Mouse (Mus musculus) skeletal muscle tissue, adult 2 months (tissue): ENCODE results near the gene Cspg4.

ENCODE experiments used
- DNase-seq: peaks from one replicate; pipeline ENCODE4 v3.0.0-alpha.2; 2012; ENCODE audit warnings: low read depth, low spot score

Cspg4 gene

DNA sequence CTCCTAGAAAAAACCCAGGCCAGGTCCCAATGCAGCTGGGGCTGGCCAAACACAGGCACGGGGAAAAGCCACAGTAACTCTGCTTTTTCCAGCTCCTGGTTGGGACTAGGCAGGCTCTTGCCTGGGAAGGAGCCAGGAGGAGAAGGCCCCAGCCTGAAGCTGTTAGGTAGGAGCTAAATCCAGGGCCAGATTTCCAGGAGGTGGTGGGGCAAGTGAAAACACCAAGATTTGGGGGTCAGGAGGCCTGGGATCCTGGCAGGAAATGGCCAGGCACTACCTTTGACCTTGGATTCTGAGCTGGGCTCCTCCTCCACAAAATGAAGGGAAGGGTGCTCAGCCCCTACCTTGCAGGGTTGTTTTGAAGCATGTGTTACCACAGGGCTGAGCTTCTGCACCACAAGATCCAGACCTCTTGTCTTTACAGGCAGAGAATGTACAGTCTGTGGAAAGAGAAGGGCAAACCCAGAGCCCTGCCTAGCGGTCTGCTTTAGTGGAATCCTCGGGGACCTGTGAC lies 560 bp upstream of the Cspg4 start, which contains the start of gene Odf3l1:
Gene Odf3l1, minus strand, starts transcription at position 464 of the 514 bp plus-strand sequence.
- DNase-seq = no peak

DNA sequence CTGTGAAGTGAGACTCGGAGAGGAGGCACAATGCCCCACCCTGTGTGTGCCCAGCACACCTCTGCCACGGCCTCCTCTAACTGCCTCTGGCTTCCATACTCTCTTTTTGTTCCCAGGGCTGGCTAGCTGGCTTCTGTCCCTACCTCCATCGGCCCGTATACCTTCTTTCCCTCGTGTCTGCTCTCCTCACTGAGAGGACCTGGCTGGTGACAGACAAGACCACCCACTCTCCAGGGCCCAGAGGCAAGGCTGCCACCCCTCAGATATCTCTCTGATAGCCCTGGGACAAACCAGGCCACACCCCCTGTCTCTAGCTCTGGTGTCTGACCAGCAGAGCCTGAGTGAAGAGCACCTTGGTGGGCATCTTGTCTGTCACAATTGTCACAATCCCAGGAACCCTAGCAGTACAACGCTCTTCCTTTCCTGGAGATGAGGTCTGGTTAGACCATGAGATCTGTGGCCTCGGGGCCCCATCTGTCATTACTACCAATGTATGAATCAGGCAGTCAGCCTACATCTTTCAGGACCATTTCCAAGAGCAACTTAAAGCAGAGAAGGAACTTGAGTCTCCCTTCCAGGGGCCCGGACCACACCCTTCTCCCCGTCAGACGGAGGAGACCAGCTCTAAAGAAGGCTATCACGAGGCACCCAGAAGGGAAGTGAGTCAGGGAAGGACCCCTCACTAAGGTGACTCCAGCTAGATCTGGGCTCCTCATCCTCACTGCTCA lies 1.0 kb downstream of the Cspg4 start:
- DNase-seq = no peak

DNA sequence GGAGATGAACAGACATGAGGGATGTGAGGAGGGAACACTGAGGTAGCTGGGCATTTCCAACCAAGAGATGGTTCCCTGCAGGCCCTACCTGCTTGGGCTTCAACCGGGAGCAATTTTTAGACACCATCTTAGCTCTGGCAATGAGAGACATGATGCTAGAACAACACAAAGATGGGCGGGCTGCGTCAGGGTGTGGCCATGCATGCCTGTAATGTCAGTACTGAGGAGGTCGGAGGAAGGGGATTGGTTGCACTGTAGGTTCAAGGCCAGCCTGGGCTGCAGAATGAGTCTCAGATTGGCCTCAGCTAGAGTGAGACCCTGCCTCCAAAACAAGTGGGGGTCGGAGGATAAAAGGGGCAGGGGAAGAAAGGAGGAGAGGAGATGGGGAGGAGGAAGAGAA lies 1.6 kb downstream of the Cspg4 start:
- no peak for DNase-seq

DNA sequence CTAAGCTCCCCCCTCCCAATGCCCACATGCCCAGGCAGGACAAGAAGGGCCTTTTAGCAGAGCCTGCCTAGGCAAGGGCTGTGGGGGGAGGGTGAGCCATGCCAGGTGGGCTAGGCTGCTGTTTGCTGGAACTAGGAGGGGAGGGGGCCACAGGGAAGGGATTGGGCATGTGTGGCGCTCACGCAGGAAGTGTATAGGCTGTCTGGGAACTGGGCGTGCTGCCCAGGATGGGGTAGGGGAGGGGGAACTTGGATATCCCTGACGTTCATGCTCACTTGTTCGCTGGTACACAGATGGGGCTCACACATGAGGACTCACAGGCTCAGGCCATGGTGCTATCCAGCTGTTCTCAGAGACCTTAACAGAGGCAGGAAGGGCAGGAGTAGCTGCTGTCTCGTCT lies 3.5 kb downstream of the Cspg4 start:
- no peak for DNase-seq

DNA sequence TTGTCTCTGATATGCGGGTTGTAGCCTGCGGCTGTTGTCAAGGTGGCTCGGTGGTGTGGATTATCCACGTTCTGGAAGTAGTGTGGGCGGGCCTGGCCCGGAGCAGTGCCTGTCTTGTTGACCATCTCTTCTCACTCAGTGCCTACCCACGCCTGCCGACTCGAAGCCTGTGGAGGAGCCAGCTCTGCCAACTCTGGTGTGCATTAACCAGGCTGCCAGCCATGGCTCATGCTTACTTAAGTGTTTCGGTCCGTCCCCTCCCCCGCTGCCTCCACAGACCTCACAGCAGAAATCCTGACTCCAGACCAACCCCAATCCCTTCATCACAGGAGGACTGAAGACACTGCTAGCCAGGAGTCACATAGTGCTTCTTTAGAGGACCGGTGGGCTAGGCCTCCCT lies 4.7 kb downstream of the Cspg4 start:
- DNase-seq = no peak

DNA sequence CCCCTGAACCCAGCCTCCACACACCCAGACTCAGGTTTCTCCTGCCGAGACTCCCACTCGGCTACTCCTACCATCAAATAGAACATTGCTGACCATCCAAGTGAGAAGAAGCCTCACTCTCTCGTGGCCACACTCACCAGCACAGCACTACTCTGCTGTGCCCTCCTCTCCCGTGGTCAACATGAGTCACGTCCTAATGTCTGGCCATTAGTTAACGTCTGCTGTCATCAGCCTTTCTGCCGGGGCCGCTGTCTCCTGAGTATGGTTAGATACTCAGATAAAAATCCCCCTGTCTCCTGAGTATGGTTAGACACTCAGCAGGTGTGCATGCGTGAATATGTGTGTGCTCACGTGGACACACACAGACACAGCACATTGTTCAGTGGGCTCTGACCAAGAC lies 5.9 kb downstream of the Cspg4 start:
- DNase-seq = no peak

DNA sequence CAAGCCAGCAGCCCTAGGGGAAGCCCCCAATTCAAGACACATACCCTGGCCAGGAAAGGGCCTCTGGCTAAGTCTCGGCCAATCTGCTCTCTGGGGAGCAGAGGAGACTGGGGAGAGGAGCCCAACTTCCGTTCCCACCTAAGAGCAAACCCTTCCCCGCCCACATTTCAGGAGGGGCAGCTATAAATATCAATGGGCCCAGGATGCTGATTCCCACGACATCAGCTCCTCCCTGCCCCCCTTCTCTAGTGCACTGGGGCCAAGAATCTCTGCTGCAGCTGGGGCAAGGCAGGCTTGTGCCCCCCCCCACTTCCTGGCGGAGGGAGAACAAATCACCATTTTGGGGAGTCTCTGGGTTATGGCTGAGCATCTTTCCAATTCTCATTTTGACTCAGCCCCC lies 6.4 kb downstream of the Cspg4 start:
- peak; percentile 62 for DNase-seq

DNA sequence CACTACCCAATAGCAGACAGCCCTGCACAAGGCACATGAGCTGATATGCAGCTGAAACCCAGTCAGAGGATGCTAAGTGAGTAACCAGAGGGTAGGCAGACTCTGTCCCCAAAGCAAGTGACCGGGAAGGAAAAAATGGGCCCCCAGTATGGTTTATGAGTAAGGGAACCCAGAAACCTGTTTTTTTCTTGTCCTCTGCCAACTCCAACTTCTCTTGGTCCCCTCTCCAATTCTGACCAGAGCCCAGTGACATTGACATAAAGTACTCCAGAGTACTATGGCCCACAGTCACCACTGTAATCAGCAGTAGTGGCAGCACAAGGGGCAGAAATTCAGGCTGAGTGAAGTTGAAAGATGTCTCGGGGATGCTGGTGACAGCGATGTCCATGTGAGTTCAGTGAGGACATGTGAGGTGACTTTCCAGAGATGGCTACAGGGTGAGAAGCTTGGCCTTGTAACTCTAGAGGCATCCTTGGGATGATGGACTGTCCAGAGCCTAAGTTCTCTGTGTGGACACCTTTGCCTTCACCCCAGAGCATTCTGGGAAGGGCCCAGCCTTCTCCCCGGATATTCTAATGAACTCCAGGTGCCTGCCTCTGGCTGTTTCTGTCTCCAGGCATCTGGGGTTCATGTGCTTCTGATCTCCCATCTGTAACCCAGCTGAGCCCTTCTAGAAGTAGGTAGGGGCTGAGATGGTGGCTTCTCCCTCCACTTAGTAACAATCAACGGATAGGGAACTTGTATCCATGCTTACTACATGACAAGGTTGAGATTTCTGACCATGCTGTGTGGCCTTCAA lies 7.5 kb downstream of the Cspg4 start:
- no peak for DNase-seq

DNA sequence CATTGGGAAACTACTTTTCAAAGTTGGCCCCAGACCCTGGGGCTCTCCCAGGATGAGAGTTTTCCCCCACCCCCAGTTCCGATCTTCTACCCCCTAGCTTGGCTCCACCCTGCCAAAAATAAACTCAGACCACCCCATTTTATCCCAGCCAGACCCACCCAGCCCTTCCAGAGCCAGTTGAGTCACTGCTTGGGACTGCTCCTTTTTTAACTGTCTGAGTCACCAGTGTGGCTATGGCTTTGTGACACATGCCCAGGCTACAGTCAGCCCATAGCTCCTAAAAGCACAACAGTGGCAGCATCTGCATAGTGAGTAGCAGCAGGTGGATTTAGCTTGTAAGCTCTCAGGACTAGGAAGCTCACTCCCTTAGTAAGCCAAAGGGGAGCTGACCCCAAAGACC lies 8.3 kb downstream of the Cspg4 start:
- DNase-seq = no peak

DNA sequence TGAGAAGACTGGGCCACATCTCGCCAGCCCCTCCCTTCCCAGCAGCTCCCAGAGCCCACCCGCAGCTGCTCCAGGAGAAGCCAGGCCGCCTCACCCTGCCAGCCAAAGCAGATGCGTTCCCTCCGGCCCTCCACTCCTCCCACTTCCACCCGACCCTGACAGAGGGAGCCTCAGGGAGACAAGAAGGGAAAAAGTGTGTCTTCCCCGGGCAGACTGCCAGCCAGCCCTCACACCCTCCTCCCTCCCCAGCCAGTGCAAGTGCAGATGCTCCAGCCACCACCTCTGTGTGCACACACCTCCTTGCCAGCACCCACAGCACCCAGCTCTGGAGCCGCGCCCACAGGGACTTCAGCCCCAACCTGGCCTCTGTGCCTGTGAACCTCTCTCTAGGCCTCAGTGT lies 12.0 kb downstream of the Cspg4 start:
- DNase-seq = peak; percentile 72

DNA sequence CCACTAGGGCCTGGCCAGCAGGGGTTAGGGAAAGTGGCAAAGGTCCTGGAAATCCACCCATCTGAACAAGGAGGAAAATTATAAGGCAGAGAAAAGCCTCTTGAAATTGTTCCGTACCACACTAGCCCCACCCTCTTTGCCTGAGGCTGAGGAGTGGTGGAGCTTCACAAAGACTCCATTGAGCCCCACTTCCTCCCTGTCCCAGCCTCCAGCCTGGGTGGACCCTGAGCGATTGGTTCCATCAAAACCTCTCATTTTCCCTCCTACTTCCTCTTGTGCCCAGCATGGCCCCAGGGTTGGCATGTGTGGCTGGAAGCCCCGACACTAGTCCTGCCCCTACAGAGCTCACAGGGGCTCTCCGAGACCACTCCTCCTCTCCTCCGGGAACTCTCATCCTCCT lies 12.5 kb downstream of the Cspg4 start:
- DNase-seq = no peak

DNA sequence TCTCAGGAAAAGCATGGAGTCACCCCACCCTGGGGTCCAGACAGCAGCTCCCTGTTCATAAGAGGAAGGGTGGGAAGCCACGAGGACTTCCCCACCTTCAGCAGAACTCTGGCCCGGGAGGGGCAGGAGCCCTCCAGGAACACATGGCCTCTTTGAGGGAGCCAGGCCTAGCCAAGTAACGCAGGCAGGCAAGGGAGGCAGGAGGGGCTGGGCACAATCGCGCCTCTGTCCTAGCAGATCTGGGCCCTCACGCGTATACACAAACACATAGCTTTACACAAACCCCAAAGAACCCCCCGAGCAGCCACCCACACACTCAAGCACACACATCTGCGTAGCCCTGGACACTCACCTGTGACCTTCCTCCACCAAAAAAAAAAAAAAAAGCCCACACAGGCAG lies 16.0 kb downstream of the Cspg4 start:
- DNase-seq = no peak

DNA sequence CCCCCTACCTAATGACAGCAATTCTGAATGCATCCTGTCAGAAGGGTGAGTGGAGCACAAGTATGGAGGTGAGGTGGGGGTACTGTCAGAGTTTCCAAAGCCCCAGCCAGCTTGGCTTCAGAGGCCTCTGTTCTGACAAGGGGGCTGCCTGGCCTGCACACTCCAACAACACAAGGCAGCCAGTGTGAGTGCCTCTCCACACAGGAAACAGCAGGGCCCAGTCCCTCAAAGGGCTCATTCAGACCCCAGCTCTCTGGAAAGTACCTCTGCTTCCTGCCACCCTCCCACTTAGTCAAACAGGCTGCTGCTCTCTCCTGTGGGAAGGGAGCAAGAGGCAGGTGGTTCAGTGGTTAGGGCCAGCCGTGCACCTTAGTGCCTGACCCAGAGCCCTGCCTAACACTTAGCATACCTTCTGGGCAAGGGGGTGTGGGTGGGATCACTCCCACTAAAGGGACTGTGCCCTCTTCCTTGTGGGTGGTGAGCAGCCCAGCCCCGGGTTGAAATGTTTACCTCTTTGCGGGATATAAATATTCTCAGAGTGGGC lies 16.8 kb downstream of the Cspg4 start:
- DNase-seq = no peak

DNA sequence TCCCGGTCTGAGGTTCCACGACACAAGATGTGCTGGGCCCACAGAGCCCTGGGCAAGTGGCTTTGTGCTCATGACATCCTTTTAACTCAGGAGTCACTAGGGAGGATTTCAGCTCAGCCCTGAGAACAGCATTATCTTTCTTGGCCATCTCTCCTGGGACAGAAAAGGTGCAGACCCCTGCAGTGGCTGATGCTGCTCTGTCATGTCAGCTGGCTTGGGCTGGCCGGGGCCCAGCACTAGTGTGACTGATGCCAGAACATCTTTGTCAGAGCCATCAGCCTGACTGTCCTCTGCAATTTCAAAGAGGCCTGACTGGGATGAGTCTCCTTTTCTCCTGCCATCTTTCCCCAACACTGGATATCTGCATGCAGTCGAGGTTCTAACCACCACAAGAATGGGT lies 17.4 kb downstream of the Cspg4 start:
- no peak for DNase-seq

DNA sequence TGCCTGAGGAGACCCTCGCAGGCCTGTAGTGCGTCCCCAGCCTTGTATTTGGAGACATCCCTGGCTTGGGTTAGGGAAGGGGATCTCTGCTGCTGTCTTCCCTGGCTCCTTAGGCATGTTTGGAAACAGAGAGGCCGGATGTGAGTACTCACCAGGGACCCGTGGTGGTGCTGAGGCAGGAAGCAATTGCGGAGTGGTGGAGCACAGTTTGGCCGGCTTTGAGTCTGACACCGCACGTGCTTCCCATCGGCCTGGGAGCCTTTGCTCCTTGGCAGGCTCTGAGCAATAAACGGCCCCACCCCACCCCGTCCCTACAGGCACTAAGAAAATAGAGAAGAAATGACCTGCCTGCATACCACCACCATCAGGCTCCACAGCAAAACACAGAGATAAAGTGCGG lies 18.0 kb downstream of the Cspg4 start:
- DNase-seq = peak; percentile 77

DNA sequence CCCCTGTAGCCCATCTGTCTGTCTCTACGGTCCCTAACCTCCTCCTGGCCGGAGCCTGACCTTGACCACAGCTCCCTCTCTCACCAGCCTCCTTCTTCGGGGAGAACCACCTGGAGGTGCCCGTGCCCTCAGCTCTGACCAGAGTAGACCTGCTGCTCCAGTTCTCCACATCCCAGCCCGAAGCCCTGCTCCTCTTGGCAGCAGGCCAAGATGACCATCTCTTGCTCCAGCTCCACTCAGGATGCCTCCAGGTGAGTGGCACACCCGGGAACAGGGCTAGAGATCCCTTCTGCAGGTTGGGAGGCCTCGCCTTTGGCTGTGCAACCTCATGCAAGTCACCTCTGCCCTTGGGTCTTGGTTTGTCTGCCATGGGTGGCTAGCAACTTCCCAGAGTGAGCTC lies 18.6 kb downstream of the Cspg4 start:
- no peak for DNase-seq

DNA sequence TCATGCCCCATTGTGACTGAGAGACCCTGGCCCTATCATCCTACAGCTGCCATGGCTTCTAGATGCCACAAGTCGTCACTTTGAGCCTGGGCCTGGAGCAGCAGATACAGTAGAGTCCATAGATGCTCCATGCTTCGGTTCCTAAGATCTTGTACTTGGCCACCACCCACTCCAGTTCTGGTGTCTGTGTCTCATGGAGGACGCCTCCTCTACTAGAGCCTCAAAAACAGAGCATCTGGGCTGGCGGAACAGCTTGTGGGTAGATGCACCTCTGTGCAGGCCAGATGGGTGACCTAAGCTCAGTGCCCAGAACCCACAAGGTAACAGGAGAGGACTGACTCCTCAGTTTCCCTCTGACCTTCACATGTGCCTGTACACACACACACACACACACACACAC lies 19.5 kb downstream of the Cspg4 start:
- DNase-seq = no peak

DNA sequence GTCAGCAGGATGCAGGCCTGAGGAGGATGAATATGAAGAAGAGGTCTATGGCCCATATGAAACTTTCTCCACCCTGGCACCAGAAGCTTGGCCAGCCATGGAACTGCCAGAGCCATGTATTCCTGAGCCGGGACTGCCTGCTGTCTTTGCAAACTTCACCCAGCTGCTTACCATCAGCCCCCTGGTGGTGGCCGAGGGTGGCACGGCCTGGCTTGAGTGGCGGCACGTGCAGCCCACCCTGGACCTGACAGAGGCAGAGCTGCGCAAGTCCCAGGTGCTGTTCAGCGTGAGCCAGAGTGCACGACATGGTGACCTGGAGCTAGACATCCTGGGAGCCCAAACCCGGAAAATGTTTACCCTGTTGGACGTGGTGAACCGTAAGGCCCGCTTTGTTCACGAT lies 21.3 kb downstream of the Cspg4 start:
- no peak for DNase-seq

DNA sequence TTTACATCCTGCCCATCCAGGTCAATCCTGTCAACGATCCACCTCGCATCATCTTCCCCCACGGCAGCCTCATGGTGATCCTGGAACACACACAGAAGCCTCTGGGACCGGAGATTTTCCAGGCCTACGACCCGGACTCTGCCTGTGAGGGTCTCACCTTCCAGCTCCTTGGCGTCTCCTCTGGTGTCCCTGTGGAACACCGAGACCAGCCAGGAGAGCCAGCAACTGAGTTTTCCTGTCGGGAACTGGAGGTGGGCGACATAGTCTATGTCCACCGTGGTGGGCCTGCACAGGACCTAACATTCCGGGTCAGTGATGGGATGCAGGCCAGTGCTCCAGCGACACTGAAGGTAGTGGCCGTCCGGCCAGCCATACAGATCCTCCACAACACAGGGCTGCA lies 21.8 kb downstream of the Cspg4 start:
- no peak for DNase-seq

DNA sequence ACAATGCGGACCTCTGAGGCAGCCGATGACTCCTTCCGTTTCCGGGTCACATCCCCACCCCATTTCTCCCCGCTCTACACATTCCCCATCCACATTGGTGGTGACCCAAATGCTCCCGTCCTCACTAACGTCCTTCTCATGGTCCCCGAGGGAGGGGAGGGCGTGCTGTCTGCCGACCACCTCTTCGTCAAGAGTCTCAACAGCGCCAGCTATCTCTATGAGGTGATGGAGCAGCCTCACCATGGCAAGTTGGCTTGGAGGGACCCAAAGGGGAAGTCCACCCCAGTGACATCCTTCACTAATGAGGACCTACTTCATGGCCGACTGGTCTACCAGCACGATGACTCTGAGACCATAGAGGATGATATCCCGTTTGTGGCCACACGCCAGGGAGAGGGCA lies 22.7 kb downstream of the Cspg4 start:
- DNase-seq = no peak

DNA sequence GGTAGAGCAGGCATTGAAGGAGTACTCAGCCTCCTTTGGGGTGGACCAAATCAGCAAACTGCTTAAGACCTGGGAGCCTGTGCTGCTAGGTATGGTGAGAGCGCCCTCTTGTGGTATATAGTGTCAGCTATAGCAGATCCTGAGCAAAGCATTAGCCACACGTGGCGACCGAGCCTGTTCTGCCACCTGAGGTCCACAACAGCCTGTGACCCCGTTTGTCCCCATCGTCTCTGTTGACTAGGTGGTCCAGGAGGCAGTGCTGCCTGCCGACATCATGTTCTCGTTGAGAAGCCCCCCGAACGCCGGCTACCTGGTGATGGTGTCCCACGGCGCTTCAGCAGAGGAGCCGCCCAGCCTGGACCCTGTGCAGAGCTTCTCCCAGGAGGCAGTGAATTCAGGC lies 25.0 kb downstream of the Cspg4 start:
- peak; percentile 85 for DNase-seq

DNA sequence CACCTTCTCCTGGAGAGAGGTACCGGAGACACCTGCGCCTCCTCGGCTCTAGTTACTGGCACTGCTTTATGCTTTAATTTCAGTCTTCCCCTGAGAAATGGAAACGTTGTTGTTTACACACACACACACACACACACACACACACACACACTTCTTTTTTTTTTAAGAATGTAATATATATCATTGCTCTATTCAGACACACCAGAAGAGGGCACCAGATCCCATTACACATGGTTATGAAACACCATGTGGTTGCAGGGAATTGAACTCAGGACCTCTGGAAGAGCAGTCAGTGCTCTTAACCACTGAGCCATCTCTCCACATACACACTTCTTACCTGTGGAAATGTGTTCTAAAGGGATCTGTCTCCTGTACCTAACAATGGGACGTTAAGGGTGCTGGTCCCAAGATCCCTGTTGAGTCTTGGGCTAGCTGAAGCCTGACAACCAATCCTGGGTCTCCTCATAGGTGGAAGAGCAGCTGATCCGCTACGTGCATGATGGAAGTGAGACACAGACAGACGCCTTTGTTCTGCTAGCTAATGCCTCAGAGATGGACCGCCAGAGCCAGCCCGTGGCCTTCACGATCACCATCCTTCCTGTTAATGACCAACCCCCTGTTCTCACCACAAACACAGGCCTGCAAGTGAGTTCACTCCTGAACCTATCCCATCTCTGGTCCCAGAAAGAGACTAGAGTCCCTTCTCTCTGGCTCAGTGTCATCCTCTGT lies 25.9 kb downstream of the Cspg4 start:
- DNase-seq = no peak
